Mouse (Mus musculus): ENCODE data around the gene Srgap1.

Srgap1 gene

GRCm38 (mm10) chr10:121873063-121873489 is 174.0 kb downstream of the Srgap1 start:
- no peak for DNase-seq

DNA sequence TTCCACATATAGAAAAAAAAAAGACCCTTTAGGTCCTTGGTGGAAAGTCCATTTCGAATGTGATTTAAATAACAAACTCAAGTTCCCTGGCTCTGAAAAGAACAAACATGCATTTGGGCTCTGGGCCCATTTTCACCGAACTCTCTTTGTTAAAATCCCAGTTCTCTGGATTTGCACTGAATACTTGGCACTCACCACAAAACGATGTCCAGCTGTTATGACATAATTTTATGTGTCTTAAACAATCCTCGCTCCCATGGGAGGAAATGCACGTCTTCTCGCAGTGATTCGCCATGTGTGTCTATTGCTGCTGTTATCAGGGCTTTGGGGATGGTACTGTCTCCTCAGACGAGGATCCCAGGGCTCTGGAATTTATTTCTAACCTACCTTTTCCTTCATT is 177.2 kb downstream of the Srgap1 start:
- no peak for DNase-seq

- DNase-seq: no peak
Observed at GRCm38 (mm10) chr10:121868255-121868654, 178.9 kb downstream of the Srgap1 start.

DNA sequence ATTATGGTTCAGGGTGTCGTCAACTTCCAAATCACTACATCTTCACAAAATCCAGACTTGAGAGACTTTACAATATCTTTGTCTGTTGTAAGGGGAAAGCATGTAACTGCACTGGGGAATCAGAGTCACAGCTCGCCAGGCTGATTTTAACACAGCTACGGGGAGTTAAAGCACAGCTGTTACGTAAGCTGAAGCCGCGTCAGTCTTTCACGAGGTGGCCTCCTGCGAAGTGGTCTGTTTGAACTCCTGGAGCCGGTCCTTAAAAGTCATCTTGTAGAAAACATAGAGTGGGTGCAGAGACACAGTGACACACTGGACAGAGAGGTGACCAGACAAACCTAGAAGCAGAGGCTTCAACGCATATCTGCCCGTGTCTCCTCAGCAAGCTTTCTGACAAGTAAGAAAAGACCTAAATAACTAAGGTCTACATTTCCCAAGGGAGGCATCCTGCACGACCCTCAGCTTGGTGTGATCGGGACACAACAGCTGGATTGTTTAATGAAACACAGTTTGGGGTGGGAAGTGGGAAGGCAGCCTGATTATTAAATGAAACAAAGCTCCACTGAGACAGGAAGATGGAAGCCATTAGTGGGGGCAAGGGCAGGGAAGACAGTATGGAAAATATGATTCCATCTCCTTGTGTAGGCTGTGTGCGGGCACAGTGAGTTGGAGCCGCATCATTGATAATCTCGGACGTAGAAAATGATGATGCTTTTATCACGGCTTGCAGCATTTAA is 181.4 kb downstream of the Srgap1 start:
- no peak for DNase-seq

- no peak for DNase-seq
Observed at GRCm38 (mm10) chr10:121860924-121861323, 186.2 kb downstream of the Srgap1 start.

DNA sequence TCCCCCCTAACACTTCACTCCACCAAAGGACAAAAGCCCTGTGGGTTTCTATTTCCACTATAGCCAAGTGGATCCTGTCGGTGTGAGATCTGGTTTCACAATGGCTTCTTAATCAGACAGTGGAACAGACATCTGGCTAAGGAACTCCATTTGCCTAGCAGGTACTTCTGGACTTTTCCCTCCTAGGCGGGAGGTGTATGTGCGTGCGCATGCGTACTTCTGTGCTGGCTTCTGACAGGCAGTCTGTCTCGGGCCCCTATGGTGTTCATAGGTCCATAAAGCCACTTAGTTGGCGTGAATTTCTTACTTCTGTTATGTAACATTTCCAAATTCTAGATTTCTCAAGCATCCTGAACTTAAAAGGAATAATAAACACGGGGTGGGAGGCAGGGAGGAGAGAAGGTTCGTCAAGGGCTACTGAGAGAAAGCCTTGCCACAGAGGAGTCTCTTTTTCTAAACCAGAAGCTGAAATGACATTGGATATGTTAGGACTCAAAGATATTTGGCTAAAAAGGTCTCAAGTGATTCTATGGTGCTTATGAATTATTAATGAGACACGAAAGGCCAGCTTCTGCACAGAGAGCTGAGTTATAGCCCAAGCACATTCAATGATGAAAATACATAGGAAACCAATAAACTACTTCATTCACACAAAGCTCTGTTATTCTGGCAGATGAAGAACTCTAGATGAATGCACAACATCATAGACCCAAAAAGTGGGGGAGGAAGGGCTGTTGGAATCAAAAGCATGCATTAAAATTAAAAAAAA is 187.1 kb downstream of the Srgap1 start:
- no peak for DNase-seq

DNA sequence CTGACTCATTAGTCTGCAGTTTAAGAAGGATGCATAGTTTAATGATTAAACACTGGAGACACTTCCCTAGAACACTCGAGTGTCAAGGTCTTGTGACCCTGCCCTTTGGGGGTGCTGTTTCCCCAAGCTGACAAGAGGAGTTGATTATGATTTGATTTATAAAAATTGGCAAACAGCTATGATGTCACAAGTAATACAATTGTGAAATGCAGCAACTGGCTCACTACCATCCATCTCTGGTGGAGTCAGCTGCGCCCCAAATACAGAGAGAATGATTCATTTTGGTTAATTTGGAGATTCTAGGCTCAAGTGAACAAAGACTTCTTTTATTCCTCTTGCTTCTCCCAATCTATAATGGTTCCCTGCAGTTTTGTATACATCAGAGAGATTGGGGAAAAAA is 188.2 kb downstream of the Srgap1 start:
- no peak for DNase-seq

- no peak for DNase-seq
Observed at GRCm38 (mm10) chr10:121858086-121858485, 189.0 kb downstream of the Srgap1 start.

DNA sequence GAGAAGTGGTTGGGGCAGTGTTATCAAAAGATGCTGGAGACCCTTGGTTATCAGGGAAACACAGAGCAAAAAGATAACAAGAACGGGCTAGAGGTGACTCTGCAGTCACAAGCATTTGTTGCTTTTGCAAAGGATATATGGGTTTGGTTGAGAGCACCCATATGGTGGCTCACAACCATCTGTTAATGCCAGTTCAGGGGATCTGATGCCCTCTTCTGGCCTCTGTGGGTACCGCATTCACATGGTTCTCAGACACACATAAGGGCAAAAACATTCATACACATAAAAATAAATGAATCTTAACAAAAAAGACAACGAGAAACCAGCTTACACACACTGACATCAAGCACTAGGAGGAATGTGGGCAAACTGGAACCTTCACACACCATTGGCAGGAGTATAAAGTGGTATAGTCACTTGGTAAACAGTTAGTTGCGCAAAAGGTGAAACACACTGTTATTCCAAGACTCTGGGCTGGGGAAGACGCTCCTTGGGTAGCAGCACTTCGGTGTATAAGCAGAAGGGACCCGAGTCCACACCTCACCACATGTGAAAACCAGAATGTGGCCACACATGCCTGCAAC is 191.2 kb downstream of the Srgap1 start:
- peak; percentile 45 for DNase-seq

- no peak for DNase-seq
Observed at GRCm38 (mm10) chr10:121853385-121853808, 193.7 kb downstream of the Srgap1 start.

GRCm38 (mm10) chr10:121849496-121849895 is 197.6 kb downstream of the Srgap1 start:
- DNase-seq: peak; percentile 58

- no peak for DNase-seq
Observed at GRCm38 (mm10) chr10:121845677-121846076, 201.4 kb downstream of the Srgap1 start.

- DNase-seq: peak; percentile 34
Observed at GRCm38 (mm10) chr10:121837166-121837898, 209.8 kb downstream of the Srgap1 start.

DNA sequence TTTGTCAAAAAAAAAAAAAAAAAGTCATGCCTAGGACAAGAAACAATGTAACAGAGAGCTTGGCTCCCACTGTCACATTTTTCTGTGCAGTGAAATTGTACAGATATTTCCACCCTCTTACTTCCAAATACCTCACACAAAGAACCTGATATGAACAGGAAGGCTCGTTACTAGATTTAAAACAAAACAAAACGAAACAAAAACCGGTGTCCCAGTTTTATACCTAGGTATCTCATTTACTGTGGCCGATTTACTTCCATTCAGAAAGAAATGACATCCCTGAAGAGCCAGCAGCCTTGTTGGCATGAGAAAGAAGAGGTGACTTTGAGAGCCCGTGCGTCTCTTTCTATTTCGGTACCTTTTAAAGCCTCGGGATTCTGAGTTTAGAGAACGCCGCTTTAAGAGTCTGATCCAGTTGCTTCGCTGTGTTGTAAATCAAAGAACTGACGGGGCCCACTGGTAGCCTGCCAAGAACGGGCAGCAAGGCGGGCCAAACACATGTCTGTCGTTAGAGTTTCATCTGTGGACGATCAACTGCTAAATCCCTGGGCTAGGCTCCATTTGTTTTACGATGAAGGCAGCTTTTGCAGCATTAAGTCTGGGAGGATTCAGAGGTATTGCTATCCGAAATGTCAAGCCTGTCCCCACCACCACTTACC is 210.5 kb downstream of the Srgap1 start:
- peak; percentile 69 for DNase-seq

- DNase-seq: no peak
Observed at GRCm38 (mm10) chr10:121833443-121833842, 213.7 kb downstream of the Srgap1 start.

- DNase-seq: no peak
Observed at GRCm38 (mm10) chr10:121830335-121831307, 216.5 kb downstream of the Srgap1 start.

- DNase-seq: no peak
Observed at GRCm38 (mm10) chr10:121829800-121830303, 217.3 kb downstream of the Srgap1 start.

DNA sequence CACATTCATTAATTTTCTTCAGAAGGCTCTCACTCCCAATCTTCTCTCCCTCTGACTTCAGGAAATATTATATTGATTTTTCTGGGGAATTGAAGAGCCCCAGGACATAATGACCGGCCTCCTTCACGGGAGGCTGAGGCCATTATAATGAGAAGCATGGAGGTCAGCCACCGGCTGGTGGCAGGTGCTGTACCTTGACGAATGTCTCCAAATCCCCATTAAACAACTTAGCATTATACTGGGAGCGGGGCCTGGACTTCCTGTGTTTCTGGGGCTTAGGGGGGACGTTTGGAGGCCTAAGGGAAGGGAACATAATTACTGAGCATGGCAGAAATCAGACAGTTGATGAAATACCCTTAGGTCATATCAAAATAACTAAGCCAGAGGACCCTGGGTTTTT is 218.1 kb downstream of the Srgap1 start:
- no peak for DNase-seq

DNA sequence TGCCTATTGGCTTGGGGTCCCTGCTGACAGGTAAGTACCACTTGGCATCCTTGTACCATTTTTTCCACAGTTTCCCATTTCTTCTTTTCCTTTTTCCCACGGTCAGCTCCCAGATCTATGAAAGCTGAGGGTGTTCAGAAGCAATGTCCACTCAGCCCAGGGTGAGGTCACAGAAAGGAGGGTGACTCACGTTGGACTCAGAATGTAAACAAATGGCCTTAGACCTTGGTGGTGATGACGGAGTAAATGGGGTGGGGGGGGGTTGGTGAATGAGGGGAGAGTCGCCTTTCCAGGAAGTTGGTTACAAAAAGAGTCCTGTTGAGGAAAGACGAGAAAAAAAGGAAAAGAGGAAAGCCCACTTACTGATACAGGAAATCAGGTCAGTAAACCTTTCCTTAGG is 224.4 kb downstream of the Srgap1 start:
- no peak for DNase-seq

DNA sequence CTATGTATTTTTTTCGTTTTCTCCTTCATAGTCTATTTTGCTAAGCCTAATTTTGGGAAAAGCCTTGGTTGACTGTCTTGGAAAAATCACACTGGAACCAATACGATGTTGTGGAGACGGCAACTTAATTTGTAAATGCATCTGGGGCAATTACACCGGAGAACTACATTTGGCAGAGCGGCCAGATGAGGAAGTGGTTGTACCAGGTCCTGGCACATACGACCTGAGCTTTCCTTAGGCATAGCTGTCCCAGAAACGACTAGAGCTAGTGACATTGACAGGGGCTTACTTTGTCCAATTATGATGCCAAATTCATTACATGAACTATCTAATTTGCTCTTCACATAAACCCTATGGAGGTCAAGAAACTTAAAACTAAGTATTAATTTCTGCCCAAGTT is 226.3 kb downstream of the Srgap1 start:
- DNase-seq: no peak

GRCm38 (mm10) chr10:121817983-121818382 is 229.1 kb downstream of the Srgap1 start:
- DNase-seq: no peak

All from lung, postnatal 36 days (tissue).